Mouse (Mus musculus): ENCODE results near the gene Nfic.

GRCm38 (mm10) chr10:81472403-81473002 lies 17.1 kb upstream of the Nfic start:
- TF ChIP-seq SIN3A (IDR thresholded peaks at IDR 0.05; ENCODE audit: low read length) (no peak), POLR2A (IDR thresholded peaks at IDR 0.05; ENCODE audit: control insufficient read depth in 1 of 2, insufficient read depth in 1 of 2, low read depth in 1 of 2, low read length in 2 of 2, poor library complexity in 1 of 2) (no peak), SMC3 (IDR thresholded peaks at IDR 0.05; ENCODE audit: low read depth, low read length) (no peak)

Data from MEL (cell line).